Mouse (Mus musculus): ENCODE data around the gene Nek7. TPM values are rescaled to one million over a fixed set of nuclear protein-coding genes. Genes with fewer than 3 reads are reported as not detected.

Gene Nek7
- total RNA-seq, 2 experiments from 2014 or later: 31.3 to 33.0 TPM

DNA sequence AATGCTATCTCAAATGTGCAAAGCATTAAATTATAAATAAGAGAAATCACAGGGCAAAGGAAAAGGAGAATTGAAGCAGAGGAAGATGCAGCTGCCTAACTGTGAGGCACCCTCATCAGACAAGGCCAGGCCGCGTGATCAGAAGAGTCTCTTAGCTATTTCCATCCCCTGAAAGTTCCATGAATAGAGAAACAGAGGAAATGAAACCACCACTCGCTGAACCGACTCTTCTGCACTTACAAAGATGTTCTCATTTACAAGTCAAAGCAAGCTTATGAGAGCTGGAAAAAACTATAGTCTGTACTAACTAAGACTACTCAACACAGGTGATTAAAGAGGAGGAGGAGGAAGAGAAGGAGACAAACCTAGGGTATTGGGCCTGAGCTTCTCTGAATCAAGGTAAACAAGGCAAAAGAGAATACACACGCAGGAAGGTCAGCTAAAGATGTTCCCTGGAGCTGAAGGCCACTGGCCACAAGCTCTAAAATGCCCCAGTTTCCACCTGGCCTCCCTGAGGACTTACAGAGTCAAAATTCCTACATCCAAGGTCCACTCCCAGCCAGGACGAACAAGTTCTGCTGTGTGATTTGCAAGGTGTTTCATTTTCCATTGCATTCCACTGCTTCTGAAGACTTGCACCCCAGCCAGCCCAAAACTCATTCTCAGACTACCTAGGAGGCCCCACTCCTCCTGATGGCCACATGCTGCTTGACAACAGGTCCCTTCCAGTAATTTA lies 5.2 kb downstream of the Nek7 start:
- intact Hi-C loops (cut with DNase I): loop anchor here (5.0 to 10.0 kb wide), 2 partner anchors 107 to 230 kb away; partner anchors contain the start of gene Lhx9
- DNase-seq (ENCODE audit: low spot score in 2 of 2): no peak

DNA sequence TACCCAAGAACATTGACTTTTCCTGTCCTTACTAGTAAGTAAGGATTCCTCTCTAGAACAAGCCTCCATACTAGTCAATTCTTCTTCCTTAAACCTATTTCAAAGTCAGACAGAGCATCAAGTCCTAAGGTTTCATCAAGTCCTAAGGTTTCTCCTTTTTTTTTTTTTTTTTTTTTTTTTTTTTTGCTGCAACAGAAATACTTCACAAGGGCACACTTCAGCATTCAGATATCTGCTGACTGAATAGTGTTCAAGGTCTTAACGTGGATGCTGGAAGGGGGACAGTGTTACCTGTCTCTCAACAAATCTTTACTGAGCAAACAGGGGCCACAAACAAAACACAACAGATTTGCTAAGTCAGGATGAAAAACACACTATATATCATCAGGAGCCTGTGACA lies 7.8 kb downstream of the Nek7 start:
- intact Hi-C loops (cut with DNase I): loop anchor here (10.0 kb wide), 1 partner anchor 233 kb away; the partner anchor contains the start of gene Lhx9
- DNase-seq (ENCODE audit: low spot score in 2 of 2): no peak

DNA sequence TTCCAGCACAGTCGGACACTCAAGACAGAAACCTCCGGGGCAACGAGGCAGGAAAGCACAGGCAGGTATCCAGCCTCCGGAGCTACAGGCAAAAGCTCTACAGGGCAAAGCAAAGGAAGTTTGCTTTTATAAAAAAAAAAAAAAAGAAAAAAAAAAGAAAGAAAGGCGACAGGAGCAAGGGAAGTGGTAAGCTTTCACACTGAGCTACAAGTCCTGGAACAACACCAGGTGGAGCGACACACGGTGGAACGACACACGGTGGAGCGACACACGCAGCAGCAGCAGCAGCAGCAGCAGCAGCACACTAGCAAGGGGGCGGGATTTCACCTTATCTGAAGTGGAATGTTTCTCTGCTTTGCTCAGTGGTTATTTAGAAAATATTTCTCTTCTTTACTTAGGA lies 10.8 kb downstream of the Nek7 start:
- intact Hi-C loops (cut with DNase I): no loop called here
- no peak for DNase-seq (ENCODE audit: low spot score in 2 of 2)

DNA sequence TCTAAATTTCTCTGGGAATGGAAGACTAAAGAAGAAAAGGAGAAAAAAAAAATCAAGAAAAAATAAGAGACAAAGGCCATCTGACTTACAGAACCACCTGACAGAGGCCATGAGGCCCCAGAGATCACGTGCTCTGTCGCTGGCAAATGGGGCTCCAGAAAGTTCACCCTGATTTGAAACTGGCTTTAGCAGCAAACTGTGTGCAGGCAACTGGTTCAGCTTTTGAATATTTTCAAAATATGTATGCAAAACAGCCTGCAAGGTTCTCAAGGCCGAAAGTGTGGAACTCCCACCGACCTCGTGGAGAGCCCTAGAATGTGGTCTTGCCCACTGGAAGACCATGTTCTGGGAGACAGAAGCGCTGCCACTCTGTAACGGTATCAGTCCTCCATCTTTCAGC lies 11.6 kb downstream of the Nek7 start:
- DNase-seq (ENCODE audit: low spot score in 2 of 2): no peak
- intact Hi-C loops (cut with DNase I): no loop called here

DNA sequence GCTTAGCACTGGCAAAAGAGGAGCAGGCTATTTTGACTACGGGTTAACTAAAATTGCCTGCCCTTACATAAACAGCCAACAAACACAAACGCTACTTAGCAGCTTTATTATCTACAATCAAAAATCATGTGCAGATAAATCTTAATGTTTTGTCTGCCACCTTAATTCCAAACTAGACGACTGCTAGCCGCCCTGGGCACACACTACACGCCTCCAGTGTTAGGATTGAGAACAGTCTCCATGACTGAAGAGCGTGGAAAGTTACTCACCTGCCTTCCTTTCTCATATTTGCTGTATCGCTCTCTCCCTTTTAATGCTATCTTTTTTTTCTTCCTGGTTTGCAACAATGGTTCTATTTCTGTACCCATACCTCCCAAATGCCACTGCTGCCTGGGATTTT lies 12.1 kb downstream of the Nek7 start:
- DNase-seq (ENCODE audit: low spot score in 2 of 2): no peak
- intact Hi-C loops (cut with DNase I): no loop called here

DNA sequence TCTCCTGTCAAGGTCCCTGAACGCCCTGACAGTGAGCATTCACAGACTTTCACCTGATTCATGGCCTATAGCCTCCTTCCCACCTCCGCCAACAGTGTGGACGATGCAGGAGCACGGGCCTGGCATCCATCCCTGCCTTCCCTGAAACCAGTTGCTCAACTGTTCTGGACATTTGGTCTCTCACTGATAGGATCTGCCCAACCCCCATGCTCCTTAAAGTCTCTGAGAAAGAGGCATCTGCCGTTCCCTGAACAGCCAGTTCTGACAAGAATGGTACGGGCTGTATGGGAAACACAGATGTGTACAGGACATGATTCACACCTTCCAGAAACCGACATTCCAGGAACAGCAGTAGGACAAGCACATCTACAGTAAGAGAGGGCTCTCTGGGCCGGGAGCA lies 13.2 kb downstream of the Nek7 start:
- DNase-seq (ENCODE audit: low spot score in 2 of 2): no peak
- intact Hi-C loops (cut with DNase I): no loop called here

DNA sequence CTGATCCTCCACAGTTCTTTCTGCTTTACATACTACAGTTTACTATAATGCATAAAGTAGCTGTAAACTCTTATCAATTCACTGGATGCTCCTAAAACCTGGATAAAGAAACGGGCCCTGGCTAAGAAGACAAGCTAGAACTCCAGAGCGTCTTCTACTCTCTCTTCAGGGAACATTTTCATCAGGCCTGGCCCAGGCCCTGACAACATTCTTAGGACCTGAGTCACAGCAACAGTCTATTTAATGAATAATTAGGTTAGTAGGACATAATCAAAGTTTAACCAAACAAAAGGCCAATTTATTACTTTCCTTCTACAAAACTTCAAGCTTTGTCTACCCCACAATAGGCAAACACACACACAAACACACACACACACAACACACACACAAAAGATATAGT lies 15.2 kb downstream of the Nek7 start:
- intact Hi-C loops (cut with DNase I): no loop called here
- DNase-seq (ENCODE audit: low spot score in 2 of 2): no peak

DNA sequence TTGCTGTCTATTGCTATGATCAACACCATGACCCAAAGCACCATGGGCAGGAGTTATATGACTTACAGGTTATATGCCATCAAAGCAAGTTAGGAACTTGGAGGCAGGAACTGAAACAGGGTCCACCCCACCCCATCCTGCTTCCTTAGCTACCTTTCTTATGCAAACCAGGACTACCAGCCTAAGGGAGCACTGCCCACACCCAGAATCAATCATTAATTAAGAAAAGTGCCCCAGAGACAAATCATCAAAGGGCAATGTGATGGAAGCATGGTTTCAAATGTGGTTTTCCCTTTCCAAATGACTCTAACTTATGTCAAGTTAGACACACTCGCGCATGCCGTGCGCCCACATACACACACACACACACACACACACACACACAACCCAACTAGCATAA lies 16.0 kb downstream of the Nek7 start:
- DNase-seq (ENCODE audit: low spot score in 2 of 2): no peak
- intact Hi-C loops (cut with DNase I): no loop called here

DNA sequence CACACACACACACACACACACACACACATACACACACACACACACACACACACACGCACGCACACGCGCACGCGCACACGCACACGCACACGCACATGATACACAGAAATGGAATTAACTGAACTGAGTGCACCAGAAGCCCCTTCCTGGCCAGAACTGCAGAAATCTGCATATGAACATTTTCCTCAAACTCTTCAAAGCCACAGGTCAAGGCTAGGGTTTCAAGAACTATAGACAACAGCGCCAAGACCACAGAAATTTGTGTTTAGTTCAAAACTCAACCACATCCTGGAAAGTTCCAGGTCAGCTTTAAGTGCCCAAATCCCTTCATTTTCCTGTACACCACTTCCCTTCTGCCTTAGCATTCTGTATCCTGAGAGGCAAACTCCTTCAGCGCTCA lies 21.9 kb downstream of the Nek7 start:
- DNase-seq (ENCODE audit: low spot score in 2 of 2): no peak
- intact Hi-C loops (cut with DNase I): no loop called here

DNA sequence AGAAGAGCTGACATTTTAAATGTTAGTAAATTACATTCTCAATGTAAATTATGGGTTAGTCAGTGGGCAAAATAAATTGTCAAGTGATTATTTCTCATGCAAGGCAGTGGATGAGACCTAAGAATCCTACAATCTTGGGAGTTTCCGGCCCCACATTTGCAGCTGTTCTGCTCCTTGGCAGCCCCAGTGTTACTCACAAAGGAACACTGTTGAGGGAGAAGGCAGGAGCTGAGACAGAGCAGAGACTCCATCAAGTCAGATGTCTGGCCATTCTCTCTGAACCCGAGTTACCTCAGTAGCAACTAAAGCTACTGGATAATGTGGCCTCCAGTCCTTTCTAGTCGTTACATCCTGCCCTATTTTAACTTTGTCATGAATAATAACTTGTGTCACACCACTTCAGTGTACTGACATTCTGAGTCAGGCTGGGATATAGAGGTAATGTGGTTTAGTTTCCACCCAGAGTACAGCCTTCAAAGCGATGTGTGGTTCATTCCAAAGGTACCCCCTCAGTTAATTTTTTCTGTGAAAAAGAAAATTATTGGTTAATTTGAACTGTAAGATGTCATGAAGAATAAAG lies 23.7 kb downstream of the Nek7 start:
- no peak for DNase-seq (ENCODE audit: low spot score in 2 of 2)
- intact Hi-C loops (cut with DNase I): no loop called here

DNA sequence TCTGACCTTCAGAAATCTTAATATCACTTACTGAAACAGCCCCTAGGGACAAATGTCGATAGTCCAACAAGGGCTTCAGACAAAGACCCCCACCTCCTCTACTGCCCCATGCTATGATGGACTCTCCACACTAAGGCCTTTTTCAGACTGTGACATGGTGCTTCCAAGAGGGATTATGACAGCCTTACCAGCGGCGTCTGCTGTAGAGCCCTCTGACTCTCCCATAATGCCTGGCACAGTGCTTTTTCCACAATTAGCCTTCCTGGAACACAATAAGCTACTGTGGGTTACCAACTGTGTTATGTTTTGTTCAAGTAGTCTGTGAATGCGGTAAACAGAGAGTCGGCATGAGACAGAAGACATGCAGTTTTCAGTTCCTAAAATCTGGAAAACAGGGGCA lies 25.0 kb downstream of the Nek7 start:
- no peak for DNase-seq (ENCODE audit: low spot score in 2 of 2)
- intact Hi-C loops (cut with DNase I): no loop called here

DNA sequence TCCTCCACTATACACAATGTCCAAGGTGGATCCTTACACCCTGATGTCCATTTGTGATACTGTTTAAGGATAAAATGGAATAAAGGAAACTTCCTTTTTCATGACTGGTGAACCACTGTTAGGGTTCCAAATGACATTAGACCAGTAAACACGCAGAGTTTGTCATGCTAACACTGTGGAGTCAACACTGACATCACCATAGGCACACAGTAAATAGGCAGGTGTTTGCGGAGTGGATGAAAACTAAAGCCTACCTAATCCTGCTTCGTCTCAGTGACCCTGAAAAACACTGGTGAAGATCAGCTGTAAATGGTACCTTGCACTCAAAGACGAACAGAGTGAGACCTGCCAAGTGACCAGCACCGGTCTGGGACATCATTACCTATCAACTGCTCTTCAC lies 26.0 kb downstream of the Nek7 start:
- DNase-seq (ENCODE audit: low spot score in 2 of 2): no peak
- intact Hi-C loops (cut with DNase I): no loop called here

DNA sequence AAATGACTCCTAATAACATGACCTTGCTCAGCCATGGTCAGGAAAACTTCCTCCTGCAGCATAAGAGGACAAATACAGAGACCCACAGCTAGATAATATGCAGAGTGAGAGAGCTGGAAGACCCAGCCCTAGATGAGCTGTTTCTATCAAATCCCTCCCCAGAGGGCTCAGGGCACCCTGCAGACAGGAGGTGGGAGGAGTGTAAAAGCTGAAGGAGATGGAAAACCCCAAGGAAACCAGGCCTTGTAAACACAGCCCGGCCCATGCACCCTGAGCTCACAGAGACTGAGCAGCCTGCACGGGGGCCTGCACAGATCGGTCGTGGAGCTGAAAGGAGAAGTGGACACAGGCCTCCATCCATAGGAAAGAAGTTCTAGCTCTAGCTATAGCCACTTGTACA lies 27.5 kb downstream of the Nek7 start:
- intact Hi-C loops (cut with DNase I): no loop called here

DNA sequence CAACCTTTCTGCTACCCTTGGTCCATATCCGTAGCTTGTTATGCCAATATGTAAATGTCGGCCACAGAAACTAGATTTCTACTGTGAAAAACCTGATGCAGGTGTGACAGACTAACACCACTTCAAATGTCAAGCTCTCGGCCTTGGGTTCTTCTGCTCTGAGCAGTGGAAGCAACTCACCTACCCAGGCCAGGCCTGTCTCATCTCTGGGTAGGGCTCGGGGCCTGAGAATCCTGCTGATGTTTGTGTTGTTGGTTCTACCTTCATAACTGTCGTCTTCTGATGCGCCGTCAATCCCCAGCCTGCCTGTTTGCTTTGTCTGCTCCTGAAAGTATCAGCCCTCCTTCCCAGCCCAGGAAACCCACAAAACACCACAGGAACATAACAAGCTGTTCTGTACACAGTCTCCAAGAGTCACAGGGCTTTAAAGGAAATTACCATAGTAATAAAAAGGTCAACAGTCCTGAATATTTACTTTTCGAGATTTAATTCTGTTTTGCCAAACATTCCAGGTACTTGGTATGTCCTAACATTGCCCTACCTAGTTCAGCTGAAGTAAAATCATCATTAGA lies 29.4 kb downstream of the Nek7 start:
- intact Hi-C loops (cut with DNase I): no loop called here
- DNase-seq (ENCODE audit: low spot score in 2 of 2): no peak

More for the DNA sequence above, 27.5 kb downstream of the Nek7 start:
- DNase-seq (ENCODE audit: low spot score in 2 of 2): no peak

DNA sequence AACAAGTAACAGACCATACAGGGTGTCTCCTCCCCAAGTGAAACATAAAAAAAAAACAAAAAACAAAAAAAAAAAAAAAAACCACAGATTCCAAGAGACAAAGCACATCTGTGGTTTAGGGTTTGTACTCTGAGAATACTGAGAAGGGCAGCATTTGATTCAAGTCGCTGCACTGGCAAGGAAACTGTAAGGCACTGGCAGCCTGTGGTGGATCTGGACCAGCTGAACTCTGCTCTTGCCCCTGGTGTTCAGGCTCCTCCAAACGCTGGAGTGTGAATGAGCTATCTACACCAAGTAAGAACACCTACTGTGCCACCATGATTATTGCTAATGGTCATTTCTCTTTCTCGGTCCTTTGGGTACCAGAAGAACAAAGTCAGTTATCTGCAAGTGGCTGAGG lies 30.8 kb downstream of the Nek7 start:
- DNase-seq (ENCODE audit: low spot score in 2 of 2): no peak
- intact Hi-C loops (cut with DNase I): no loop called here

DNA sequence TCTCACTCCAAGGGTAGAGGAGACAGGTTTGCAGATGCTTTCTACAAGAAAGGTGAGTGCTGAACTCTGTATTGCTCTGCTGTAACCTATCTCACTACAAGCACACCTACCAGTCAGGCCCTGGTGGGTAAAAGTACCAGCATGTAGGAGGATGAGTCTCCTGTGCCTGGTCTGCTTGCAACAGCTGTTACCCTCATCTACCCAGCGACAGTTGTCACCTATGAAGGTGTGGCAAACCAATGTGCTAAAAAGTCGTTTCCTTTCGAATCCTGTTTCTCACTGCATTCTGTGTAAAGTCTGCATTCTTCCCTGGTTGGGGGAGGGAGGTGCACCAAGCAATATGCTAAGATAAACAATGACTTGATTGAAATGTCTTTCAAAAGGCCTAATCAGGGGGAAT lies 32.1 kb downstream of the Nek7 start:
- DNase-seq (ENCODE audit: low spot score in 2 of 2): no peak
- intact Hi-C loops (cut with DNase I): no loop called here

DNA sequence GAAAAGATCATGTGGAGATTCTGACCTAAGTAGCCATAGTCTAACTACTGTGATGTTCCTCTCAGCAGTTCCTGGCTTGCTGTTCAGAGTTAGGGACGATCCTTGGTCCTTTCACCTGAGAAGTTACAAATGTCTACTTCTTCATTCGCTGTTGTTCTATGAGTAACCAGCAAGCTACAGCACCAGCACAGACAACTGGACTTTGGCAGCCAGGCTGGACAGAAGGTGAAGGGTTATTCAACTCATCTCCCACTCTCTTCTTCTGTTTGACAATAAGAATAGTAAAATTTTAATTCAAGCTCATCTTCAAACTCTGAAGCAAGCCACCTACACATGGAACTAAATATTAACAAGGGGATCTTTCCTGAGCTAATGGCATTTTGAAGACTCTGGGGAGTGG lies 33.0 kb downstream of the Nek7 start:
- no peak for DNase-seq (ENCODE audit: low spot score in 2 of 2)

DNA sequence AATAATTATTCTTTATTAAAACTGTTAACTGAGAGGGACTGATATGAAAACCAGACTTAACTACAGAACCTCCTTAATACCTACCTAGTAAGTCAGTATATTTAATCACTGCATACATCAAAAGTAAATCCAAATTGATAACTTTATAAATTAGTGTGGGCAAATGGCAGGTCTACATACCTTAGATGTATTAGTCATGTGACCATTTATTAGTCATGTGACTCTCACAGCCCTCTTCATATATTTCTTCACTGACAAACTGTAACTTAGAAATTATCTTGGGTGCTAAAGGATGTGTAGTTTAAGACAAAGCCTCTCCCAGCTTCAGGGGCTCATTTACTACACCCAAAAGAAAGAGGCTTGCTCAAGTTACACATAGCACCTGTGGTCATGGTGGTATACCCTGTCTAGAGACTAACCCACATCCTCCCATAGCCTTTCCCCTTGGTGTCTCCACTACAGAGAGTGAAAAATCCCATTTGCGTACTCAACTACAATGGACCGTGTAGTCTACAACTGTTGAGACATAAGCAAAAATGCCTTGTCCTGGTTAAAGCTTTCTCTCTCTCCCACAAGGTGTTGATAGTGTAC lies 35.4 kb downstream of the Nek7 start:
- intact Hi-C loops (cut with DNase I): no loop called here
- DNase-seq (ENCODE audit: low spot score in 2 of 2): no peak

More for the DNA sequence above, 33.0 kb downstream of the Nek7 start:
- intact Hi-C loops (cut with DNase I): no loop called here

DNA sequence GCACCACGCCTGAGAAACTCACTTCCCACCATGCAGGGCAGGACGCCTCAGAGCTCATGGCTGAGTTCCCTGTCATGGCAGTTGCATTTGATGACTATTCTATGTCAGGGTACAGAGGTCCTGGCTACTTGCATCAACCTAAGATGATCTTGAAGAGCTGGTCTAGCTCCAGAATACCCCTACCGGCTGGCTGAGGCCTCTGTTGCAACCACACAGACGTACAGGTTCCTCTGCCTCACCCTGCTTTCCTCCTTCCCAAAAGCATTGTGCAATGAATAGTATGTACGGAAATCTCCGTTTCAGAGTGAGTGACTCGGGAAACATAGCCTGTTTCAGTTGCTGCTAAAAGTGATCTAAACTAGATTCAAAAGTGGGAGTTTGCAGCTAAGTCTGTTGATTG lies 37.7 kb downstream of the Nek7 start:
- intact Hi-C loops (cut with DNase I): no loop called here
- DNase-seq (ENCODE audit: low spot score in 2 of 2): no peak

DNA sequence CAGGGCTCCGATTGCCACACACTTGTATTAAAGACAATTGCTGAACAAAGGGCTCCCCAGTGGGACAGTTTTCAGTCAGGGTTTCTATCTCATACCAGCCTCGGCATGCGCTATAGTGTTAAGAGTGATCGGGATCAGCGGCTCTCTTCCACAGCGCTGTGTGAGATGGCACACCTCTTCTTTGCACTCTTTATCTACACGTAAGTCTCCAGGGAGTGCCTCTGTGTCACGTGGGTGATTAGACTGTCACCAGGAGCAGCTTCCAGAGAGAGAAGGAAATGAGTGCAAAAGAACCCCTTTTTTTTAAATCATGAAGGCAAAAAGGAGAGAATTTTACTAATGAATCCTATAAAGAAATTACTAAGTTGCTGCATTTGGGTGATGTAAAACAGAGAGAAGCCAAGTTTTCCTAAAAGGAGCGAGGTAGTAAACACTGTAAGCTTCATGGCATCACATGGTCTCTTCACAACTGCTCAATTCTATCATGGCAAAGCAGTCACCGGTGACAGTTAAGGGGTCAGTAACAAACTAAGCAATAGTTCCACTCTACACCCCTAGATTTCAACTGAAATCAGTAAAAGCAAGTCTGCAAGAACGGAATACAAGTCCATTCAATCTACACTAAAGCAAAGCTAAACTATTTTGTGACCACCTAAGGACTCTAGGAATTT lies 40.0 kb downstream of the Nek7 start:
- intact Hi-C loops (cut with DNase I): no loop called here

More for the DNA sequence above, 40.0 kb downstream of the Nek7 start:
- DNase-seq (ENCODE audit: low spot score in 2 of 2): no peak

Measured in left cerebral cortex, postnatal 36 days (tissue).